Mouse (Mus musculus) stomach, postnatal 0 days (tissue): ENCODE measurements around the gene Cdcp2.

Experiments
- CTCF ChIP-seq: IDR thresholded peaks from 2 replicates; pipeline ENCODE4 v1.5.1; 2016; ENCODE audit warnings: antibody characterized with exemption, low read depth, mild to moderate bottlenecking, moderate library complexity
- EP300 ChIP-seq: optimal IDR thresholded peaks from 2 replicates; pipeline ENCODE3; 2016; ENCODE audit warnings: antibody characterized with exemption

GRCm38 (mm10) chr4:107114278-107114677 lies 17.6 kb downstream of the Cdcp2 start:
- no peak for TF ChIP-seq CTCF
- TF ChIP-seq EP300: no peak
